Mouse (Mus musculus) heart, embryonic 13.5 days (tissue): ENCODE data around the gene Adat3. TPM values are rescaled to one million over a fixed set of nuclear protein-coding genes. Genes with fewer than 3 reads are reported as not detected.

Source experiments
- ATAC-seq: fragments of 200-750 bp; cut with Nextera tagmentation; 2 replicates; pipeline ENCODE4 v1.8.0; 2017; ENCODE audit warnings: moderate TSS enrichment; ENCODE audit not compliant: insufficient number of reproducible peaks, low FRiP score, low TSS enrichment; ENCODE audit errors: extremely low read depth
- H3K27ac ChIP-seq: fragments of 300-500 bp; sonication (generic); replicated peaks from 2 replicates; pipeline ENCODE4 v1.5.1; 2015; ENCODE audit warnings: moderate library complexity, mild to moderate bottlenecking, inconsistent platforms
- H3K27me3 ChIP-seq: fragments of 300-500 bp; sonication (generic); replicated peaks from 2 replicates; pipeline ENCODE4 v1.6.1; 2015; ENCODE audit warnings: mild to moderate bottlenecking, inconsistent platforms
- H3K36me3 ChIP-seq: fragments of 300-500 bp; sonication (generic); 2 replicates; pipeline ENCODE4 v1.6.1; 2015; ENCODE audit warnings: mild to moderate bottlenecking, inconsistent platforms
- H3K4me1 ChIP-seq: fragments of 300-500 bp; sonication (generic); 2 replicates; pipeline ENCODE4 v1.6.1; 2015; ENCODE audit warnings: inconsistent platforms
- H3K4me2 ChIP-seq: fragments of 300-500 bp; sonication (generic); 2 replicates; pipeline ENCODE4 v1.6.1; 2015; ENCODE audit warnings: inconsistent platforms, mild to moderate bottlenecking, moderate library complexity
- H3K4me3 ChIP-seq: fragments of 300-500 bp; sonication (generic); 2 replicates; pipeline ENCODE4 v1.5.1; 2015; ENCODE audit warnings: moderate library complexity, mild to moderate bottlenecking, inconsistent platforms
- H3K9ac ChIP-seq: fragments of 300-500 bp; sonication (generic); 2 replicates; pipeline ENCODE4 v1.6.1; 2015; ENCODE audit warnings: inconsistent platforms, mild to moderate bottlenecking, moderate library complexity
- H3K9me3 ChIP-seq: fragments of 300-500 bp; sonication (generic); 2 replicates; pipeline ENCODE4 v1.6.1; 2016; ENCODE audit warnings: inconsistent platforms
- WGBS: fragments of 180-500 bp; shearing (Covaris S2); methylation state at CpG from one replicate; pipeline ENCODE4 v1.1.7; 2015; ENCODE audit warnings: mixed read lengths; 5-methylcytosine and 5-hydroxymethylcytosine counted together
- microRNA-seq: library from miRNA; unstranded; fragments of <30 nt; microRNA quantifications from one replicate; pipeline ENCODE4, GENCODE M21; 2016
- polyA plus RNA-seq: library from polyadenylated mRNA; unstranded; fragments of >200 nt; fragmentation: Nextera tagmentation; extraction: Ambion mirVana; gene quantifications from 2 replicates; pipeline ENCODE4 v1.2.1, GENCODE M21; 2015

Adat3 gene
- polyA plus RNA-seq, 1 experiment from 2014 or later, result 5.6 TPM

GRCm38 (mm10) chr10:80656863-80657623, 54.4 kb downstream of the Adat3 start, which contains the start of gene Btbd2:
Gene Btbd2 (minus strand): TSS chr10:80657071.
- no peaks in the 10 kb centered on the region for H3K9me3 ChIP-seq
- peak within 1 kb of the TSS; percentile 93 for H3K4me3 ChIP-seq
- H3K27ac ChIP-seq, result peak within 1 kb of the TSS; percentile 86
- WGBS, result 21% methylated on average over 15 of the region's 15 CpGs
- peaks cover 42% of the 10 kb centered on the region for H3K4me1 ChIP-seq
- H3K4me2 ChIP-seq, result peak within 1 kb of the TSS; percentile 92
- H3K9ac ChIP-seq, result peak within 1 kb of the TSS; percentile 99
- H3K27me3 ChIP-seq, result no peaks in the 10 kb centered on the region
- H3K36me3 ChIP-seq, result peaks cover 3% of the 10 kb centered on the region
- no peak for ATAC-seq

Small RNA genes lying within 50 kb of the gene (microRNA-seq; reads per million reads assigned to microRNA genes)
- gene Mir6912, result not detected

Other genes with a start within 250 kb of the Adat3 start
- gene Plk5, start 246.4 kb upstream of the Adat3 start, polyA plus RNA-seq, result not detected in 2 replicates
- gene Mex3d, start 215.2 kb upstream of the Adat3 start, polyA plus RNA-seq, result 3.8 and 4.5 TPM in 2 replicates
- 170 and 182 TPM in 2 replicates for gene Mbd3, start 203.3 kb upstream of the Adat3 start, polyA plus RNA-seq
- gene Uqcr11, start 196.1 kb upstream of the Adat3 start, polyA plus RNA-seq, result 1,246 and 1,505 TPM in 2 replicates
- gene Tcf3, start 169.2 kb upstream of the Adat3 start, polyA plus RNA-seq, result 55.9 and 57.6 TPM in 2 replicates
- not detected in 2 replicates for gene Onecut3, start 108.0 kb upstream of the Adat3 start, polyA plus RNA-seq
- gene Atp8b3, start 63.8 kb upstream of the Adat3 start, polyA plus RNA-seq, result 0.11 and 0.13 TPM in 2 replicates
- gene Rexo1, start 41.3 kb upstream of the Adat3 start, polyA plus RNA-seq, result 15.9 and 17.7 TPM in 2 replicates
- 5.1 and 6.2 TPM in 2 replicates for gene Klf16, start 25.6 kb upstream of the Adat3 start, polyA plus RNA-seq
- 81.7 and 85.1 TPM in 2 replicates for gene Abhd17a, start 12.5 kb upstream of the Adat3 start, polyA plus RNA-seq
- gene Scamp4, start within 50 bp of the Adat3 start, polyA plus RNA-seq, result 65.9 and 70.4 TPM in 2 replicates
- gene Gm49322, start 3.1 kb downstream of the Adat3 start, polyA plus RNA-seq, result 1.5 and 1.7 TPM in 2 replicates
- 87.5 and 89.0 TPM in 2 replicates for gene Csnk1g2, start 20.0 kb downstream of the Adat3 start, polyA plus RNA-seq
- 50.9 and 53.7 TPM in 2 replicates for gene Btbd2, start 54.2 kb downstream of the Adat3 start, polyA plus RNA-seq
- 78.2 and 78.7 TPM in 2 replicates for gene Mknk2, start 75.2 kb downstream of the Adat3 start, polyA plus RNA-seq
- gene Mob3a, start 99.1 kb downstream of the Adat3 start, polyA plus RNA-seq, result 26.0 and 27.2 TPM in 2 replicates
- 12.7 and 13.5 TPM in 2 replicates for gene Izumo4, start 99.3 kb downstream of the Adat3 start, polyA plus RNA-seq
- 44.0 and 46.4 TPM in 2 replicates for gene Ap3d1, start 139.4 kb downstream of the Adat3 start, polyA plus RNA-seq
- 17.9 and 19.1 TPM in 2 replicates for gene Dot1l, start 152.3 kb downstream of the Adat3 start, polyA plus RNA-seq
- gene Sf3a2, start 195.3 kb downstream of the Adat3 start, polyA plus RNA-seq, result 46.3 and 53.4 TPM in 2 replicates
- gene Plekhj1, start 195.7 kb downstream of the Adat3 start, polyA plus RNA-seq, result 79.6 and 86.5 TPM in 2 replicates
- gene Amh, start 202.4 kb downstream of the Adat3 start, polyA plus RNA-seq, result 0.11 TPM in 1 of 2 replicates, not detected in the other
- gene Jsrp1, start 210.6 kb downstream of the Adat3 start, polyA plus RNA-seq, result 5.7 and 5.9 TPM in 2 replicates
- 2,053 and 2,109 TPM in 2 replicates for gene Oaz1, start 223.8 kb downstream of the Adat3 start, polyA plus RNA-seq
- 0.16 and 0.34 TPM in 2 replicates for gene Lingo3, start 241.2 kb downstream of the Adat3 start, polyA plus RNA-seq